Mouse (Mus musculus): ENCODE results near the gene Mief1.
A peak's percentile ranks its signal among the peaks of the same experiment; 100 is the strongest.

The Mief1 gene

DNA sequence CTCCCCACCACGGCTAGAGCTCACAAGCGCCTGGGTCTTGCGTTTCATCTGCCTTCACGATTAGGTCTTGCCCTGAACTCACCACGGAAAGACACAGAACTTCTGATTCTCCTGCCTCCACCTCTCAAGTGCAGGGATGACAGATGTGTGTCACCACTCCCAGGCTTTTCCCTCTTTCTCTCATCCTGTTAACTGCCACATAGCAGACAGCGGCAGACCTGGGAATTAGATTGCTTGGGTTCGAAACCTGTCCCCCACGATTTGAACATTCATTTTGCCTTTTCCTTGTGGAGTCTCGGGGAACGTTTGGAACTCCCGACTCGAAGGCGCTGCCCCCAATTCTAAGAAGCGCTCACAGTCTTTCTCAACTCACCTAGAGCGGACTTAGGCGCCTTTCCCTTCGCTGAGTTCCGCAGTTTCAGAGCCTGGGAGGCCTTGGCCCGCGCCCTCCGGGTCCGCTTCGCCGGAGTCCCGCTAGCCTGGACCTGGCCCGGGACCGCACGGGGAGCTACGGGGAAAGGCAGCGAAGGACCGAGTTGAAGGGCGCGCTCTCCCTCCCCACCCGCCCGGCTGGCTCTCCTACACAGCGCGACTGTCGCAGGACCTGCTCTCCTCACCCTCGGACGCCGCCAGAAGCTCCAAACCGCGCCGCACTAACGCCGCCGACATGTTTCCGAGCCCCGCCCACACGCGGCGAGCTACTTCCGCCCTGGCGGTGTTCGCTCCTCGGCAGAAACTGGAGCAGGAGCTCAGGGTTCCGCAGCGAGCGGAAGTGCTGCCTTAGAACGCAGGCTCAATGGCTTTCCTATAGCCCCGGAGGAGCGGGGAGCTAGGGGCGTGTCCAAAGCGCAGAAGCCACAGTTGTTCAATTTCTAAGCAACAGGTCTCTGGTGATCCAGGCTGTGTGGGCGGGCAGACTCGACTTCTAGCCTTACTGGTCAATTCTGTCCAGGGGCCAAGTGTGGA is 30.1 kb downstream of the Mief1 start, which contains the start of gene Rps19bp1:
TSS of gene Rps19bp1 (minus strand) at position 706 of the 966 bp plus-strand sequence.
- DNase-seq (ENCODE audit: low read depth): peak; percentile 98

DNA sequence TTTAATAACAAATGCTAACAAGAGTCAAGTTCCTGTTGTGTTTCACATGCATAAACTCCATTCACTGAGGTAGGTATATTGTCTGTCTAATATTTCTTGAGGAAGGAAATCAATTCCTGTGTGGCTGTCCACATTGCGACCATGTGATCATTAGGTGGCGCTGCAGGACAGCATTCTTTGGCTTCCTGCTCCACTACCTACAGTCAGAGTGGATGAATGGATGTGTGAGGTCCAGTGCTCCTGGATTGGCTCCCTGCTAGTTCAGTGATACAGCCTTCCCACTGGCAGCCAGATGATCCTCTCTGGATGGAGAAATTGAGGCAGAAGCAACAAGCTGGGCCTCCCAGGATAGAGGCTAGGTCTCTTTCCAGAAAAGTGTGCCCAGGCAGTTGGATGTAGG is 32.5 kb downstream of the Mief1 start:
- peak; percentile 95 for DNase-seq (ENCODE audit: low read depth)

DNA sequence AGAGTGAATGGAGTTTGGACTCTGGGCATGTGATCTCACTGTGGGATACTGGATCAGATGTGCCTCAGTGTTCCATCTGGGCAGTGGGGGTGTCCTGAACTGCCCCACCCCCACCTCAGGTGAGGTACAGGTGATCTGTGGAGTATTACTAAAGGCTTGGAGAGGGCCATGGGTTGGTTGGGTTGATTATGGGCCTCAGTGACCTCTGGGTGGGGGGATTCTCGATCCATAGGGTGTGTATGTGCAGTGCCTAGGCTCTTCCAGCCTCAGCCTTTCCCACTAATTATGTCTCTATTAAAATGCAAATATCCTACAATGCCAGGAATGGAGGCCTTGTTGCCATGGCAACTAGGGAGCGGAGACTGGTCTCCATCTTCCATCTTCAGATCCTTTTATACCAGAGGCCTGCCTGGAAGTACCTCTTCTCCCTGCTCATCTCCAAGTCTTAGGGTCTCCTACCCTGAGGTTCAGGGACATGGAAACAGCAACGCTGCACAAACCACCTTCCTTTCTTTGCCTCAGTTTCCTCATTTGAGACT is 38.1 kb downstream of the Mief1 start:
- no peak for DNase-seq (ENCODE audit: low read depth)

DNA sequence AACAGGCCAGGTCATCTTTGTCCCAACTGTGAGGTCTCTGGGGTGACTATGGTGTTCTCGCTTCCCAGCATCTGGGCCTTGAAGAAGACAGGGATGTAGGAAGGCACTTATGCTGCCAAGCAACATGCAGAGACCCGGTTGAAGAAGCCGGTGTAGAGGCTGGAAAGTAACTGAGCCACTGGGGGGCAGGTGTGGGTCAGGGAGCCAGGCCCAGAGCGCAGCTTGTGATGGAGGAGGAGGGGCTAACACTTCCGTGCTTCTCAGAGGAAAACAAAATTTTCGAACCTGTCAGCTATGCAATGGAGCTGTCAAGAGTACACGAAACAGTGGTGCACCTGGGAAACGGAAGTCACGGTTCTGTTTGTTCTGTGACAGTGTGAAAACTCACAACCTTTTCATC is 43.3 kb downstream of the Mief1 start:
- DNase-seq (ENCODE audit: low read depth): peak; percentile 34

DNA sequence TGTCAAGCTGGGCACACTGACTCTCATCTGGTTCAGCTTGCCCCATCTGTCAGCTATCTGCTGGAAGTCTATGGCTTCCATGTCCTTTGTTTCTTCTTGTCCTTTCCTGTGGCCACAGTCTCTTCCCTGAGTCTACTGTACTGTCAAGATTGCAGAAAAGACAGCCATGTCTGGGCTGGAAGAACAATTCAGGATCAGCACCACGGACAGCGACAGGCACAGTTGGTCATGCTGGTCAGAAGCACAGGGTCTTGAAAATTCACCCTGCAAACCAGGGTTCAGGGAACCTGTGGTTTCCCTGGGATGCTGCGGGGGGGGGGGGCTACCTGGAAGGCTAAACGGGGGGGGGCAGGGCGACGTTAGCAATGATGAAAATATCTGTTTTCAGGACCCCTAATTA is 43.8 kb downstream of the Mief1 start:
- peak; percentile 93 for DNase-seq (ENCODE audit: low read depth)

DNA sequence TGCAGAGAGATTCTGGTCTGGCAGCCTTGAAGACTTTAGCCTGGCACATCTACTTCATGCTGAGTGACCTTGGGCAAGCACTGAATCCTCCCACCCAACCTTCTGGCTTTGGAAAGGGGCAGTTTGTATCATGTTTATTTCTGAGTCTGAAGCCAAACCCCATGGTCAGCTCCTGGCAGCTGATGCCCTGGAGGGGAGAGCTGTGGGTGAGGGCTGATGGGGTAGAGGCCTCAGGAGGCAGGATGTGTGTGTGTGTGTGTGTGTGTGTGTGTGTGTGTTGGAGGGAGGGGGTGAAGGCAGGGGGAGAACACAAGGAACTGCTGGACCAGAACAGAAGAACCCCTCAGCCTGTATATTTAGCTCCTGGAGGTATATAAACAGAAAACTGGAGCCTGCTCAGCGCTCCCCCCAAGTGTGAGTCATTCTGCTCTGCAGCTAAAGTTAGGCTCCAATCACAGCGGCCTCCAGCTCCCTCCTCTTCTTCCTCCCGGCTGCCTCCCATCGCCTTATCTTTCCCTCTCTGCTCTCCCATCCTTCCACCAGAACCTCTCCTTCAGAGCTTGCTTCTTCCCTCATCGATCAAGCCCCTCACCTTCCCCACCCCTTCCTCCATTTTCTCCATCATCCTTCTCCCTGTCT is 44.4 kb downstream of the Mief1 start:
- peak; percentile 78 for DNase-seq (ENCODE audit: low read depth)

DNA sequence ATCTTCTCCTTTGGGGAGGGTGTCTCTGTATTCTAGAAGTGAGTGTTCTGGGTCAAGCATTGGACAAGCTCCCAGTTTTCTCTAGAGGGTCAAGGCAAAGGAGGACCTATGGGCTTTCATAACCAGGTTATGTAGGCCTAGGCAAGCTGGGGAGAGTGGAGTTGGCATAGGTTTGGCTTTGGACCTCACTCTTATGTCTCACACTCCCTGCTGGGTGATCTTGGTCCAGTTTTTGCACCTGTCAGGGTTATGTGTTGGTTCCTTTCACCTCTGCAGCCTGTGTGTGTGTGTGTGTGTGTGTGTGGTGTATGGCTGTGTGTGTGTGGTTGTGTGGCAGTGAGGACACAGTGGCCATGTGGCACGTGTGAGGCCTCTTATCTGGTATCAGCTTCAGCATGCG is 45.2 kb downstream of the Mief1 start:
- DNase-seq (ENCODE audit: low read depth): peak; percentile 17

DNA sequence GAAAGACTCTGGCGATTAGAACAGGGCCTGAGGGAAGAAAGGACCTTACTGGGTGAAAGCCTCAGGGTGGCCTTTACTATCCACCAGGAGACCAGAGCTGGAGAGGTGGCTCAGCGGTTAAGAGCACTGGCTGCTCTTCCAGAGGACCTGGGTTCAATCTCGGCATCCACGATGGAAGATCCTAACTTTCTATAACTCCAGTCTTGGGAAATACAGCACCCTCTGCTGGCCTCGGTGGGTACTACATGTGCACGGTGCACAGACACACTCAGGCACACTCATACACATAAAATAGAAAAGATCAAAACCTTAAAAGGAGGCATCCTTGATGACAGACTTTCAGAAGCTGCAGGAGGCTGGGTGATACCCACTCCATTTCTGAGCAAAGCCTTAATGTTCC is 46.8 kb downstream of the Mief1 start:
- DNase-seq (ENCODE audit: low read depth): peak; percentile 49

DNA sequence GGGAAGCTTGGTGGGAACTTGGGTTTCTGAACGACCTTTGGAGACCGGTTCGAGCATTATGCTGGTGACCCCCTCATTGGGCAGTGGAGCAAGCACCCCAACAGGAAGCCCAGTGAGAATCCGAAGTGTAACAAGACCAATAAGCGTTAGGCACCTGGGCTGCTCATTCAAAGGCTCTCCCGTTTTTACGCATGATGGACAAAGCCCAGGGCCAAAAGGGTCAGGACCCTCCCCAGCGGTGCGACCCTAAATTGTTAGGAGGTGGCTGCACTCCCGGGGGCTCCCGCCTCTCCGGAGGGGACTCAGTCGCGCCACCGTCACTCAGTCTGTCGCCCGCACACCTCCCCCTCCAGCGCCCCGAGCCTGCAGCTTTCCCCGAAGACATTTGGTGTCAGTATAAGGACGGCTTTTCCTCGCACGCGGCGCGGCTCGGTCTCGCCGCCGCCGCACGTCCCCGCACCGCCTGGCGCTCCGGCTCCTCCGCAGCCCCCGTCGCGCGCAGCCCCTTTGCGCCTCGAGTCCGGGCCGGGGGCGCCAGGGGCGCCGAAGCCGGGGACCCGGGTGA is 53.1 kb downstream of the Mief1 start, which contains the start of gene Cacna1i:
TSS of gene Cacna1i (plus strand) at position 388 of the 565 bp plus-strand sequence.
- no peak for DNase-seq (ENCODE audit: low read depth)

DNA sequence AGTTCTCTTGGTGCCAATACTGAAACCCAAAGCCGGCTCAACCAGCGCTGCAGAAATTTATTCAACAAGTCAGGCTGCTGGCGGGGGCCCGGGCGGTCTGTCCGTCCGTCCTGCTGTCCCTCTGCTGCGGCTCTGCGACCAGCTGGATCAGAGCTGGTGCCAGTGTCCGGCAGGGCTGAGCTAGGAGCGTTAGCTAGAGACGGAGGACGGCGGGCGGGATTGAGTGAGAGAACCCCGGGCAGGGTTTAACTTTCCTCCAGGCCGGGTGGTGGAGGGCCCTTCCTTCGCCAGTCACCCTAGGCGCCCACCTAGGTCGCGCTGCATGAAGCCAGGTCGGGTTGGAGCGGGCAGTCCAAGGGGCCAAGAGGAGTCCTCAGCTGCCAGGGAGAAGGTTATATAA is 54.2 kb downstream of the Mief1 start:
- DNase-seq (ENCODE audit: low read depth): no peak

DNA sequence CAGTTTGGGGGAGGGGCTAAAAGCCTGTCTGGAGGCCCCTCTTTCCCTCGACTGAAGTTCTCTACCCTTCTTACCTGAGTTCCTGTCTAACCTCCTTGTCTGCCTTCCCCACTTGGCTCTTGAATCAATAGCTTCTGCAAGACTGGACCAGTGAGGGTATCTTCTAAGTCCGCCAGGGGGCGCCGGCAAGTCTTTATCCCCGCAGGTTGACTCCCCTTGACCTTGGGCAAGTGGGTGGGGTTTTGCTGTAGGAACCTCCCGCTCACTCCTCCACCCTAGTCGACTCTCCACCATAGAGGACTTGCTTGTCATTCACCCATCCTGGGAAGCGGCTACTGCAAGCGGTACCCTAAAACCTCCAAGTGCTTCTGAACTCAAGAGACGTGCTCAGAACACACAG is 55.6 kb downstream of the Mief1 start:
- peak; percentile 66 for DNase-seq (ENCODE audit: low read depth)

DNA sequence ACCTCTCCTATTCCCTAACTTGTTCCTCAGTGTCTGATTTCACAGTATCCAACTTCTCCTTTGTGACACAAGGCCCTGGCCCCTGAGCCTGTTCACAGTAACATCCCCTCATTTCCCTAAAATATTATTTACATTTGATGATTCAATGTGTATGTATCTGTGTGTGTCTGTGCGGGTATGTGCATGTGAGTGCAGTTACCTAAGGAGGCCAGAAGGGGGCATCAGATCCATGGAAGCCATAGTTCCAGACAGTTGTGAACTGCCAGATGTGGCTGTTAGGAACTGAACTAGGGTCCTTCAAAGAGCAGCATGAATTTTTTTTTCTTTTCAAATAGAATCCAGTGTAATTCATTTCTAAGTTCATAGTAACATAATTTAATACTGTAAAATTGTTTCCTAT is 63.3 kb downstream of the Mief1 start:
- no peak for DNase-seq (ENCODE audit: low read depth)
